Mouse (Mus musculus) liver, postnatal 0 days (tissue): ENCODE results near the gene Wdr34.

Experiments used
- CTCF ChIP-seq: sonication (generic); IDR thresholded peaks from 2 replicates; pipeline ENCODE4 v1.5.1; 2016; ENCODE audit warnings: antibody characterized with exemption, low read depth
- EP300 ChIP-seq: IDR thresholded peaks from 2 replicates; pipeline ENCODE4 v1.6.1; 2016; ENCODE audit warnings: antibody characterized with exemption, low read depth, mild to moderate bottlenecking

- no peak for TF ChIP-seq CTCF
- TF ChIP-seq EP300, result no peak
Measured at GRCm38 (mm10) chr2:30092280-30092918, 43.7 kb upstream of the Wdr34 start.
